Mouse (Mus musculus) cerebral cortex, adult 2 months (tissue): ENCODE measurements around the gene Pip4k2a.

Experiments
- WGBS: fragments of 180-500 bp; shearing (Covaris S2); methylation state at CpG from one replicate; pipeline ENCODE4 v1.1.7; 2018; 5-methylcytosine and 5-hydroxymethylcytosine counted together

The Pip4k2a gene

DNA sequence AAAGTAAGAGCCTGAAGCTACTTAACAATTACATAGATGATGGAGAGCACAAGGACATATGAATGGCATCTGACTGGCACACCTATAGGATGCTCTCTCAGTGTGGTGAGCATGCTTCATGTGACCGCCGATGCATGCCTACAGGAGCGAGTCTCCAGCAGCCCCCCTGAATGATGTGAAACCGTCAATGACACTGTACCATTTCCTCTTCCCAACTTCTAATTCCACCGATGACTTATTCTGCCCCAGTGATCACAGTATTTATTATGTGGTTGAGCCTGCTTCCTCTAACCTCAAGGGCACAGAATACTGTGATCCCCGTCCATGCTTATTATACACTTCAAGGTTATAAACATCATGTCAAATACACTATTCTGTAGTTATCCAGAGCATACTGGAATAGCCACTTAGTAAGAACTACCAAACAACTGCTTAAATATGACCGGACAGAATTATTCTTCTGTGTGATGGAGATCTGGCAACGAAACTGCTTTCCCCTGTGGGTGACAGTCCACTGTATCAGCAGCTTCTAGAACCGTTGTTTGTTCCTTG, 74.8 kb downstream of the Pip4k2a start:
- 77% methylated on average over 9 of the region's 9 CpGs for WGBS

- WGBS: 52% methylated on average over 1 of the region's 1 CpGs
Measured at GRCm38 (mm10) chr2:18921570-18922180, 76.3 kb downstream of the Pip4k2a start.

DNA sequence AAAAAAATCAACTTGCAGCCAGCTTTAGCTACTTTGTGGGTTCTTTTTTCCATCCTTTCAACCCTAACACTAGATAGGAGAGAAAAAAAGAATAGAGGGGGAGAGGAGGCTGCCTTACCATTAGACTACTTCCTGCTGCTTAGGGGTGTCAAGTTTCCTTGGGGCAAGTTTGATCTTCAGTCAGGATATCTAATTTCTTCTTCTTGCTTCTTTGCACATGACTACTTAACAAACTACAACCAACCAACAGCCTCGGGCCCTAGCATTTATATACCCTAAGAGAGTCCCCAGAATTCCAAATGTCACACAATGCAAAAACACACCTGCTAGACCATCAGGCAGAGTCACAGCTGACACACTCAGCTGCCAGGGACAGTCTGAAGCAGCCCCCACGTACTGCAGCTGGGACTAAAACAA, 77.5 kb downstream of the Pip4k2a start:
- WGBS: 63% methylated on average over 2 of the region's 2 CpGs

DNA sequence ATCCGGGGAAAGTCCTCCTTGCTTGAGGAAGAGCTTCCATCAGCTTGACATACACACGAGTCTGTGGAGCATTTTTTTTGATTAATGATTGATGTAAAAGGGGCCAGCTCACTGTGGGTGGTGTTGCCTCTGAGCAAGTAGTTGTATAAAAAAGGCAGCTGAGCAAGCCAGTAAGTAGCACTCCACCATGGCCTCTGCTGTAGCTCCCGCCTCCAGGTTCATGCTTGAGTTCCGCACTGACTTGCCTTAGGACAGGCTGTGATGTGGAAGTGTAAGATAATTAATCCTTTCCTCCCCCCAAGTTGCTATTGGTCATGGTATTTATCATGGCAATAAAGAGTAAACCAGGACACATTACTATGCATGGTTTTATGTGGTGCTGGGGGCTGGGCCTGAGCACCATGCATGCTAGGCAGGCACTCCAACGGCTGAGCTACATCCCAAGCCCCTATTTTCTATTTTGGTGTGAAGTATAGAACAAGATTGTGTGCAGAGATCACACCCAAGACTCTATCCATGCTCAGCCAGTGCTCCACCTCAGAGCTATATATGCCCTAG, 78.0 kb downstream of the Pip4k2a start:
- 81% methylated on average over 5 of the region's 5 CpGs for WGBS

GRCm38 (mm10) chr2:18917838-18918237, 80.1 kb downstream of the Pip4k2a start:
- 96% methylated on average over 2 of the region's 2 CpGs for WGBS

DNA sequence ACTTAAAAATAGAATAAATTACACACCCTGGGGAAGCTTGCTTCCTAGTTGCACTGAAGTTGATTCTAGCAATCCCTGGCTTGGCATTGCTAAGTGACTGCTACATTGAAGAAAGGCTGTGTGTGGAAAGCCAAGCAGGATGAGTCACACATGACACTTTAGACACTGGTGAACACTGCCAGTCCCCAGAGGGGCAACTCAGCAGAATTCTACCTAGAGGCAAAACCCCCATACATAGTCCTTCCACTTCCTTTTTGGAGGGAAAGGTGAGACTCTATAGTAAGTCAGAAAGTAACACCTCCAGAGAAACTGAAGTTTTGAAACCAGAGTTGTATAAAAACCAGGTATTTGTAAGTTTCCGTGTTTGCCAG, 80.6 kb downstream of the Pip4k2a start:
- 86% methylated on average over 1 of the region's 1 CpGs for WGBS

GRCm38 (mm10) chr2:18916615-18917379, 81.1 kb downstream of the Pip4k2a start:
- 74% methylated on average over 14 of the region's 14 CpGs for WGBS

- 70% methylated on average over 2 of the region's 2 CpGs for WGBS
Measured at GRCm38 (mm10) chr2:18916042-18916407, 81.9 kb downstream of the Pip4k2a start.

DNA sequence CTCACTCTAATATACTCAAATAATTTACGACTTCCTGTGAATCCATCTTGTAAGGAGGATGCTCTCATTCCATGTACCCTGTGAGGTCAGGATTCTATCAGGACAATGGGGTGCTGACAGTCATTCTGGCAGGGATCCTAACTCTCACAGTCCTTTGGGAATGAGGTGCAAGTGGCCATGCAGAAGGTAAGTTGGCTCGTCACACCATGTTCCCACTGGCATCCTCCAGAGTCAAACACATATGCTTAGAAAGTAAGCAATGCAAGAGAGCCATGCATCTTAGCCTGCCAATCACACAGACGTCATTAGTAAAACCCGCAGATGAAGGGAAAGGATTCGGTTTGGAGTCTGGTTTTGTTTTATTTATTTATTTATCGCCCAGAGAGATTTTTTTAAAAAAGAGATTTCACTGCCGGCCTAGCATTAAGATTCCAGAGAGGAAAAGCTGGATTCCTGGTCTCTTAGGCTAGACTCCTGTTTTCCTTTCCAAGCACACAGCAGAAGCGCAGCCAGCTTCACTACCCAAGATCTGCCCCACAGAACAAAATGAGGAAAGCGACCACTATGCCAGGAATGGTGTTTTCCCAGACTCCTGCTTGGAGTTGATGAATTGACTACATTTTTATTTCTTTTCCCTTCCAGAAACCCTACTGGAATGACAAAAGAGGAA, 82.4 kb downstream of the Pip4k2a start:
- 68% methylated on average over 9 of the region's 9 CpGs for WGBS

- 56% methylated on average over 2 of the region's 2 CpGs for WGBS
Measured at GRCm38 (mm10) chr2:18914750-18915149, 83.2 kb downstream of the Pip4k2a start.

DNA sequence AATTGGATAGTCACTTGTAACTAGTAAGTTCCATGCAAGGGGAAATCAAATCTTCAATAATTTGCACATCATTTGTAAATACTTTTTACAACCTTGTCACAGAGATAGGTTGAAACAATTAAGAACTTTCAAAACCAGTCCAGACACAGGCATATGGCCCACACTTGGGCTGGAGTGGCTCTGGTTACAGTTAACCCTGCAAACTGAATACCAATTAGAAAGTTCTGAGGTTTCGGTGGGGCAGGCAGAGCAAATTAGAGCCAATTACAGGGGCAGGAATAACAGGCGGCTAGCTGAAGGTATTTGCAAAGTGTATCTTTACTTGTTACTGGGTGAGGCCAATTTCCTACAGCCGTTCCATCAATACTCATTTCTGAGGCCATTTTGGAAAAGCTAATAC, 84.3 kb downstream of the Pip4k2a start:
- 87% methylated on average over 3 of the region's 3 CpGs for WGBS

GRCm38 (mm10) chr2:18911251-18911934, 86.5 kb downstream of the Pip4k2a start:
- WGBS: 79% methylated on average over 6 of the region's 6 CpGs

- WGBS: 83% methylated on average over 6 of the region's 6 CpGs
Measured at GRCm38 (mm10) chr2:18910209-18910608, 87.7 kb downstream of the Pip4k2a start.

GRCm38 (mm10) chr2:18909713-18910112, 88.2 kb downstream of the Pip4k2a start:
- WGBS: 81% methylated on average over 6 of the region's 6 CpGs

- 83% methylated on average over 8 of the region's 8 CpGs for WGBS
Measured at GRCm38 (mm10) chr2:18907269-18907668, 90.7 kb downstream of the Pip4k2a start.

GRCm38 (mm10) chr2:18906421-18907084, 91.4 kb downstream of the Pip4k2a start:
- 73% methylated on average over 2 of the region's 2 CpGs for WGBS

GRCm38 (mm10) chr2:18903301-18904068, 94.4 kb downstream of the Pip4k2a start:
- 87% methylated on average over 9 of the region's 9 CpGs for WGBS

DNA sequence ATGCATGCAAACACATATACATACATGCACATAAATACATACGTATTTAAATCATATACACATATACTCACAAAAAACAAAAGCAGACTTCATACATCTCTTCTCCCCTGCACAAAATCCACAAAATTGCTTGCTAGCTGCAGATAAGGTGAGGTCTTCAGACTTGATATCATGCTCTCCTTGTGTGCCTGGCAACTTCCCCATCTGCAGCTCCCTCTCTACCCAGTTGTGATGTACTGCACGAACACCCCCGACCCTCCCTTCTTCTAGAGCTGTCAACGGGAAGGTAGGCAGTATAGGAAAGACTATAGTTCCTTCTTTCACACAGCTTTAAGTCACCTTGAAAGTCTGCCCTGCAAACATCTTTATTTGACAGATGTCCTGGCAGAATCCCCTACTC, 96.8 kb downstream of the Pip4k2a start:
- WGBS: 86% methylated on average over 4 of the region's 4 CpGs

DNA sequence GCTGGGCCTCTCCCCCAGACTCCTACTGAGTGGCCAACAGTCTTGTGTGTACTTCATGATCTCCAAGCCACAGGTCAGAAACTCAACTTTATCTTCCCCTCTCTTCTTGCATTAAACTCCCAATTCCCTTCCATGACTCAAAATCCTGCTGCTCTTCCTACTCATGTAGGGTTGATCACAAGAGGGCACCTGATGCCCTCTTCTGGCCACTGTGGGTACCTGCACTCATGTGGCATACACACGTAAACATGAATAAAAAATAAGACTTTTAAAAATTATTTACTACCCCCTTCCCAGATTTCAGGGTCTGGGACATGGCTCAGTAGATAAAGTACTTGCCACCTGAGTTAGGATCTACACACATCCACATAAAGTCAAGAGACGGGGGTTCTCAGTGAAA, 97.3 kb downstream of the Pip4k2a start:
- 98% methylated on average over 2 of the region's 2 CpGs for WGBS

- 66% methylated on average over 10 of the region's 10 CpGs for WGBS
Measured at GRCm38 (mm10) chr2:18897742-18898256, 100.1 kb downstream of the Pip4k2a start.
